Mouse (Mus musculus) gonadal fat pad, adult 2 months (tissue): ENCODE measurements around the gene Cdyl2. TPM values are rescaled to one million over a fixed set of nuclear protein-coding genes. Genes with fewer than 3 reads are reported as not detected.

ENCODE experiments used
- DNase-seq: peaks from one replicate; pipeline ENCODE4 v3.0.0-alpha.2; 2012; ENCODE audit warnings: low read depth
- polyA plus RNA-seq: library from polyadenylated mRNA; depleted of rRNA; stranded (reverse); fragments of >200 nt; gene quantifications from 2 replicates; pipeline ENCODE4 v1.2.3, GENCODE M21; 2012

The Cdyl2 gene
- polyA plus RNA-seq, 1 experiment, result 2.1 TPM

- DNase-seq, result no peak
Observed at GRCm38 (mm10) chr8:116671543-116671942, 61.2 kb downstream of the Cdyl2 start.

GRCm38 (mm10) chr8:116670604-116671003, 62.2 kb downstream of the Cdyl2 start:
- no peak for DNase-seq

- no peak for DNase-seq
Observed at GRCm38 (mm10) chr8:116668977-116669376, 63.8 kb downstream of the Cdyl2 start.

- DNase-seq, result peak; percentile 31
Observed at GRCm38 (mm10) chr8:116666781-116667325, 65.9 kb downstream of the Cdyl2 start.

GRCm38 (mm10) chr8:116661521-116661920, 71.3 kb downstream of the Cdyl2 start:
- no peak for DNase-seq

- no peak for DNase-seq
Observed at GRCm38 (mm10) chr8:116656811-116657210, 76.0 kb downstream of the Cdyl2 start.

GRCm38 (mm10) chr8:116654881-116655280, 77.9 kb downstream of the Cdyl2 start:
- DNase-seq, result no peak

GRCm38 (mm10) chr8:116652949-116653348, 79.8 kb downstream of the Cdyl2 start:
- DNase-seq, result no peak

GRCm38 (mm10) chr8:116649975-116650725, 82.6 kb downstream of the Cdyl2 start:
- DNase-seq, result no peak

- no peak for DNase-seq
Observed at GRCm38 (mm10) chr8:116645376-116645775, 87.4 kb downstream of the Cdyl2 start.

GRCm38 (mm10) chr8:116640925-116641324, 91.9 kb downstream of the Cdyl2 start:
- no peak for DNase-seq

GRCm38 (mm10) chr8:116637998-116638397, 94.8 kb downstream of the Cdyl2 start:
- DNase-seq, result no peak

- DNase-seq, result no peak
Observed at GRCm38 (mm10) chr8:116637193-116637592, 95.6 kb downstream of the Cdyl2 start.

- DNase-seq, result no peak
Observed at GRCm38 (mm10) chr8:116636396-116636795, 96.4 kb downstream of the Cdyl2 start.

GRCm38 (mm10) chr8:116635972-116636371, 96.8 kb downstream of the Cdyl2 start:
- no peak for DNase-seq

- no peak for DNase-seq
Observed at GRCm38 (mm10) chr8:116635261-116635660, 97.5 kb downstream of the Cdyl2 start.

GRCm38 (mm10) chr8:116634436-116634835, 98.4 kb downstream of the Cdyl2 start:
- DNase-seq, result no peak

- no peak for DNase-seq
Observed at GRCm38 (mm10) chr8:116633470-116634150, 99.2 kb downstream of the Cdyl2 start.

GRCm38 (mm10) chr8:116630066-116630465, 102.7 kb downstream of the Cdyl2 start:
- no peak for DNase-seq

- DNase-seq, result no peak
Observed at GRCm38 (mm10) chr8:116628975-116629374, 103.8 kb downstream of the Cdyl2 start.

GRCm38 (mm10) chr8:116627854-116628479, 104.8 kb downstream of the Cdyl2 start:
- DNase-seq, result no peak

- no peak for DNase-seq
Observed at GRCm38 (mm10) chr8:116623591-116623990, 109.2 kb downstream of the Cdyl2 start.
